Mouse (Mus musculus): Measurements from ENCODE around the gene Pxk. TPM values are rescaled to one million over a fixed set of nuclear protein-coding genes. Genes with fewer than 3 reads are reported as not detected.
"Not testable (repeated sequence)": the region's sequence is repeated elsewhere in the genome, so short reads cannot be mapped to it uniquely, and the experiment has no call there.

Pxk gene
- polyA plus RNA-seq, 1 experiment from 2014 or later: 32.2 TPM

DNA sequence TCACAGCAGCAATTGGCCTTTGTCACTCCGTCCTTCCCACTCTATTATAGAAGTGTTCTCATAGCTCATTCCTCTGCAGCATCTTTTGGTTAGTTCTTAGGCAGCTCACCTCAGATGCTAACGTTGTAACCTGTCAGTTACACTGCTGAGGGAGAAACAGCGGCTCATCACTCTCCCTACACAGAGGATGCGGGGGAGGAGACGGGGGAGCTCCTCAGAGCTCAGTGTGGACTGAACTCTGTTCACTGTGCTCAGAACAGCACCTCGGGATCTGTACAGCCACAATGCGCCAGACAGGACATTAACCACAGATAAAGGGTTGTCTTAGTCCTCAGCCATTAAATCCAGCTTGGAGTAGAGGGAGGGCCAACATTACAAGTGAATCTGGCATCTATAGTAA lies 66.5 kb downstream of the Pxk start:
- H3K4me2 ChIP-seq (replicated peaks; ENCODE audit: low read depth, low read length): no peak overlapping the region
- no peak for ATAC-seq (ENCODE audit: low FRiP score, low TSS enrichment)
- H3K36me3 ChIP-seq (ENCODE audit: control insufficient read depth, insufficient read depth, low read length): peaks cover 68% of the 10 kb centered on the region
- no peaks in the 10 kb centered on the region for H3K4me1 ChIP-seq (ENCODE audit: control insufficient read depth, insufficient read depth, low read length)
- WGBS: 60% methylated on average over 7 of the region's 7 CpGs
- no peaks in the 10 kb centered on the region for H3K9me3 ChIP-seq (ENCODE audit: control insufficient read depth, low read length)
- H3K27me3 ChIP-seq (ENCODE audit: control insufficient read depth, insufficient read depth, low read length): no peaks in the 10 kb centered on the region
- H3K27ac ChIP-seq (ENCODE audit: low read depth, low read length): no peak overlapping the region
- H3K9ac ChIP-seq (ENCODE audit: low read depth, low read length): no peak overlapping the region
- H3K4me3 ChIP-seq (ENCODE audit: low read length): no peak overlapping the region

DNA sequence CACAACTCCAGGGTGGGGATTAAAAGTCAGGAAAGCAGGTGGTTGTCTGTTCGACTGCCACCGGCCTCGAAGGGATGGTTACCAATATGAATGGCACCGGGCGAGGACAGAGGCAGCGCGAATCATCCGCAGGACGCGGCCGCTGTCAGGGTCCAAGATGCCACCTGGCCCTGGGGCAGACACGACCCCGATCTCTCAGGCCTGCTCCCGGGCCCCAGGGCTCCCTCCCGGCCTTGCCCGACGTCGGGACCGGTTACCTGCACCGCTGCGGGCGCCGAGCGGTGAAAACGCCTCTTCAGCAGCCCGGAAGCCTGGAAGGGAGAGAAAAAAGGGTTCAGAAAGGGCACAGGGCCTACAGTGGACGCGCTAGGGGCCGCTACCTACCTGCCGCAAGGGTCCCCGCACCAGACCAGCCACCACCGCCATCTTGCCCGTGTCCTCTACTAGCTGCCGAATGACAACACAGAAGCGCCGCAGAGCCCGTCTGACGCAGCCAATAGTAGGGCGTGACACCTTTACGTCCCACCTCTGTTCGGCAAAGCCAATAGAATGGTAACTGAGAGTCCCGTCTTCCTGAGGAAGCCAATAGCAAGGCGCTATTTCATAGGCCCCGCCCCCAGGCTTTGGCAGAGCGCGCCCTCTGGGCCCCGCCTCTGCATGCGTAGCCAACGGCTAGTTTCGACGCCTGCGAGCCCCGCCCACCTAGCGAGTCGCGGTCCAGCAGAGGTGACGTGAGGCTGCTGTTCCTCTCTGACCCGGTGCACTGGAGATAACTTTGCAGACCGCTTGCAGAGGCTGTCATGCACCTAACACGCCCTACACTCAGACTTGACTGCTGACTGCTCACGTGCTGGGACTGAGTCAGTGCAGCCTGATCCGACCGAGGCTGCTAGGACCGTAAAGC lies 74.7 kb downstream of the Pxk start, which contains the start of gene Pdhb:
TSS of gene Pdhb (minus strand) at position 519 of the 904 bp plus-strand sequence.
- under 1% methylated on average over 64 of the region's 64 CpGs for WGBS
- Histone ChIP-seq H3K9ac (ENCODE audit: low read depth, low read length) (peak within 1 kb of the TSS; percentile 91), H3K4me2 (replicated peaks; ENCODE audit: low read depth, low read length) (peak within 1 kb of the TSS; percentile 52), H3K9me3 (ENCODE audit: control insufficient read depth, low read length) (no peaks in the 10 kb centered on the region), H3K27ac (ENCODE audit: low read depth, low read length) (peak within 1 kb of the TSS; percentile 69), H3K36me3 (ENCODE audit: control insufficient read depth, insufficient read depth, low read length) (peaks cover 27% of the 10 kb centered on the region), H3K4me3 (ENCODE audit: low read length) (peak within 1 kb of the TSS; percentile 98), H3K4me1 (ENCODE audit: control insufficient read depth, insufficient read depth, low read length) (peaks cover 8% of the 10 kb centered on the region), H3K27me3 (ENCODE audit: control insufficient read depth, insufficient read depth, low read length) (no peaks in the 10 kb centered on the region)
- ATAC-seq (ENCODE audit: low FRiP score, low TSS enrichment): peak; percentile 100

GRCm38 (mm10) chr14:8173542-8174250 lies 75.7 kb downstream of the Pxk start:
- ATAC-seq (ENCODE audit: low FRiP score, low TSS enrichment): 0 out of 2 replicates have a peak, but pooled peaks have one; percentile 5
- not testable (repeated sequence) for H3K27me3 ChIP-seq (ENCODE audit: control insufficient read depth, insufficient read depth, low read length); H3K4me1 ChIP-seq (ENCODE audit: control insufficient read depth, insufficient read depth, low read length); H3K9me3 ChIP-seq (ENCODE audit: control insufficient read depth, low read length)
- peak overlapping the region; percentile 98 for H3K4me3 ChIP-seq (ENCODE audit: low read length)
- H3K27ac ChIP-seq (ENCODE audit: low read depth, low read length): peak overlapping the region; percentile 60; the same call in 1 of the 2 replicates
- H3K4me2 ChIP-seq (replicated peaks; ENCODE audit: low read depth, low read length): peak overlapping the region; percentile 52
- peaks cover 19% of the 10 kb centered on the region for H3K36me3 ChIP-seq (ENCODE audit: control insufficient read depth, insufficient read depth, low read length)
- H3K9ac ChIP-seq (ENCODE audit: low read depth, low read length): peak overlapping the region; percentile 18; the same call in 1 of the 2 replicates
- WGBS: 22% methylated on average over 5 of the region's 7 CpGs

DNA sequence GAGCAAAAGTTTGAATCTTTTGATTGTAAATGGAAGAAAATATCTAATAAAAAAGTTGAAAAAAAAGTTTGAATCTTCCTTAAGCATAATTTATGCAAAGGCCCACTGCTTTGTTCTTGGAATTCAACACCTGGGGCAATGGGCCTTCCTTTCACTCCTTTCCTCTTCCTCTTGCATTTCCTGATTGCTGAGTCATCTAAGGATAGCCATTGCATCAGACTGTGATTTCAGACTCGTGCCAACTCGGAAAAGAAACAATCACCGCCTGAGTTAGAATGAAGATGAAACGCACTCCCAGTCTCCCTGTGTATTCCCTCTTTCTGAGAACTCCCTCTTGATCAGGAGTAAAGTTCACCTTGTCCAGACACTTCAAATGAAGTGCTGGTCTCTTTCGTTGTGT lies 76.6 kb downstream of the Pxk start:
- no peak for ATAC-seq (ENCODE audit: low FRiP score, low TSS enrichment)
- Histone ChIP-seq H3K9me3 (ENCODE audit: control insufficient read depth, low read length) (no peaks in the 10 kb centered on the region), H3K9ac (ENCODE audit: low read depth, low read length) (no peak overlapping the region), H3K4me1 (ENCODE audit: control insufficient read depth, insufficient read depth, low read length) (peaks cover 8% of the 10 kb centered on the region), H3K4me2 (replicated peaks; ENCODE audit: low read depth, low read length) (no peak overlapping the region), H3K27me3 (ENCODE audit: control insufficient read depth, insufficient read depth, low read length) (no peaks in the 10 kb centered on the region), H3K4me3 (ENCODE audit: low read length) (no peak overlapping the region), H3K27ac (ENCODE audit: low read depth, low read length) (no peak overlapping the region), H3K36me3 (ENCODE audit: control insufficient read depth, insufficient read depth, low read length) (peaks cover 9% of the 10 kb centered on the region)
- WGBS: 81% methylated on average over 5 of the region's 5 CpGs

GRCm38 (mm10) chr14:8176251-8176650 lies 78.2 kb downstream of the Pxk start:
- no peak overlapping the region for H3K27ac ChIP-seq (ENCODE audit: low read depth, low read length)
- no peak overlapping the region for H3K4me3 ChIP-seq (ENCODE audit: low read length)
- ATAC-seq (ENCODE audit: low FRiP score, low TSS enrichment): no peak
- H3K4me1 ChIP-seq (ENCODE audit: control insufficient read depth, insufficient read depth, low read length): peaks cover 8% of the 10 kb centered on the region
- no peak overlapping the region for H3K9ac ChIP-seq (ENCODE audit: low read depth, low read length)
- H3K27me3 ChIP-seq (ENCODE audit: control insufficient read depth, insufficient read depth, low read length): no peaks in the 10 kb centered on the region
- H3K4me2 ChIP-seq (replicated peaks; ENCODE audit: low read depth, low read length): no peak overlapping the region
- no peaks in the 10 kb centered on the region for H3K36me3 ChIP-seq (ENCODE audit: control insufficient read depth, insufficient read depth, low read length)
- WGBS: 53% methylated on average over 5 of the region's 5 CpGs
- H3K9me3 ChIP-seq (ENCODE audit: control insufficient read depth, low read length): no peaks in the 10 kb centered on the region

GRCm38 (mm10) chr14:8180371-8181035 lies 82.5 kb downstream of the Pxk start:
- no peak for ATAC-seq (ENCODE audit: low FRiP score, low TSS enrichment)
- WGBS: 82% methylated on average over 4 of the region's 4 CpGs
- H3K4me3 ChIP-seq (ENCODE audit: low read length): no peak overlapping the region

DNA sequence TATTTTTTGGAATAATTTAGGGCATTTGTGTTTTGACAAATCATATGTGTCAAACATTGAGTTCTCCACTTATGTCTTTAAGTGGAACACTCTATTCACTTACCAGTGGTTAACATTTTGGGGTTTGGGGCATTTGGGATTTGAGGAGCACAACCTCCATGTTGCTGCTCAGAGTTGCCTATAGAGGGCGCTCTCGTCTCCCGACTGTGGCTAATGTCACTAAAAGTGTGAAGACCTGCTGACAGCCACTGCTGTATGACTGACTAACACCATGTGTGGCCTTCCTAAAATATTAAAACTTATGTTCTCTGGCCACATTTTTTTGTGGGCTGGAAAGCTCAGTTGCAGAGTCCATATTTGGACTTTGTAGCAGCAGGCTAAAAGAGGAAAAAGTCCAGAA lies 85.3 kb downstream of the Pxk start:
- H3K36me3 ChIP-seq (ENCODE audit: control insufficient read depth, insufficient read depth, low read length): no peaks in the 10 kb centered on the region
- no peak for ATAC-seq (ENCODE audit: low FRiP score, low TSS enrichment)
- no peak overlapping the region for H3K9ac ChIP-seq (ENCODE audit: low read depth, low read length)
- no peaks in the 10 kb centered on the region for H3K27me3 ChIP-seq (ENCODE audit: control insufficient read depth, insufficient read depth, low read length)
- H3K4me3 ChIP-seq (ENCODE audit: low read length): no peak overlapping the region
- no peak overlapping the region for H3K27ac ChIP-seq (ENCODE audit: low read depth, low read length)
- 62% methylated on average over 3 of the region's 3 CpGs for WGBS
- no peak overlapping the region for H3K4me2 ChIP-seq (replicated peaks; ENCODE audit: low read depth, low read length)
- H3K9me3 ChIP-seq (ENCODE audit: control insufficient read depth, low read length): no peaks in the 10 kb centered on the region
- H3K4me1 ChIP-seq (ENCODE audit: control insufficient read depth, insufficient read depth, low read length): no peaks in the 10 kb centered on the region

More at GRCm38 (mm10) chr14:8180371-8181035, 82.5 kb downstream of the Pxk start:
- H3K36me3 ChIP-seq (ENCODE audit: control insufficient read depth, insufficient read depth, low read length): no peaks in the 10 kb centered on the region
- no peak overlapping the region for H3K4me2 ChIP-seq (replicated peaks; ENCODE audit: low read depth, low read length)
- no peak overlapping the region for H3K27ac ChIP-seq (ENCODE audit: low read depth, low read length)
- H3K9me3 ChIP-seq (ENCODE audit: control insufficient read depth, low read length): no peaks in the 10 kb centered on the region
- no peak overlapping the region for H3K9ac ChIP-seq (ENCODE audit: low read depth, low read length)
- H3K4me1 ChIP-seq (ENCODE audit: control insufficient read depth, insufficient read depth, low read length): no peaks in the 10 kb centered on the region
- H3K27me3 ChIP-seq (ENCODE audit: control insufficient read depth, insufficient read depth, low read length): no peaks in the 10 kb centered on the region

GRCm38 (mm10) chr14:8186278-8187045 lies 88.5 kb downstream of the Pxk start:
- Histone ChIP-seq H3K9ac (ENCODE audit: low read depth, low read length) (no peak overlapping the region), H3K9me3 (ENCODE audit: control insufficient read depth, low read length) (no peaks in the 10 kb centered on the region), H3K4me1 (ENCODE audit: control insufficient read depth, insufficient read depth, low read length) (no peaks in the 10 kb centered on the region), H3K4me2 (replicated peaks; ENCODE audit: low read depth, low read length) (no peak overlapping the region), H3K27me3 (ENCODE audit: control insufficient read depth, insufficient read depth, low read length) (no peaks in the 10 kb centered on the region), H3K27ac (ENCODE audit: low read depth, low read length) (no peak overlapping the region), H3K36me3 (ENCODE audit: control insufficient read depth, insufficient read depth, low read length) (no peaks in the 10 kb centered on the region), H3K4me3 (ENCODE audit: low read length) (no peak overlapping the region)
- ATAC-seq (ENCODE audit: low FRiP score, low TSS enrichment): no peak
- 90% methylated on average over 6 of the region's 6 CpGs for WGBS

Measured in kidney, embryonic 14.5 days (tissue).